Mouse (Mus musculus) heart, adult 2 months (tissue): Measurements from ENCODE around the gene Phex. TPM values are rescaled to one million over a fixed set of nuclear protein-coding genes. Genes with fewer than 3 reads are reported as not detected.

Source experiments
- DNase-seq, 2 experiments: peaks; one replicate each; pipeline ENCODE4 v3.0.0; 2021
- H3K27ac ChIP-seq: fragments of 200-600 bp; 2 replicates; pipeline ENCODE4 v1.8.1; 2022
- H3K27me3 ChIP-seq: fragments of 200-500 bp; 2 replicates; pipeline ENCODE4 v1.6.1; 2012; ENCODE audit warnings: mild to moderate bottlenecking, low read length, inconsistent platforms, mixed read lengths; ENCODE audit not compliant: control insufficient read depth, insufficient read depth
- H3K36me3 ChIP-seq: fragments of 200-500 bp; 2 replicates; pipeline ENCODE4 v1.6.1; 2012; ENCODE audit warnings: low read length, inconsistent platforms; ENCODE audit not compliant: control insufficient read depth, insufficient read depth
- H3K4me1 ChIP-seq: fragments of 200-500 bp; 2 replicates; pipeline ENCODE4 v1.6.1; 2011; ENCODE audit warnings: low read length; ENCODE audit not compliant: control insufficient read depth, insufficient read depth
- H3K4me3 ChIP-seq: fragments of 200-600 bp; 2 replicates; pipeline ENCODE4 v1.8.1; 2022
- H3K79me2 ChIP-seq: fragments of 200-500 bp; replicated peaks from 2 replicates; pipeline ENCODE4 v1.6.1; 2012; ENCODE audit warnings: mild to moderate bottlenecking, inconsistent platforms, low read length, moderate library complexity, mixed read lengths; ENCODE audit not compliant: control insufficient read depth, insufficient read depth
- H3K9ac ChIP-seq: fragments of 200-500 bp; 2 replicates; pipeline ENCODE4 v1.6.1; 2012; ENCODE audit warnings: low read depth, mild to moderate bottlenecking, control low read depth, inconsistent platforms, low read length, mixed read lengths
- CTCF ChIP-seq: fragments of 200-600 bp; IDR thresholded peaks from 2 replicates; pipeline ENCODE4 v1.8.1; 2022; ENCODE audit warnings: antibody characterized with exemption, mild to moderate bottlenecking, moderate library complexity
- EP300 ChIP-seq: fragments of 200-500 bp; IDR thresholded peaks from 2 replicates; pipeline ENCODE4 v1.6.1; 2011; ENCODE audit warnings: low read depth, low read length, control low read depth; ENCODE audit not compliant: insufficient read depth
- POLR2A ChIP-seq: fragments of 200-500 bp; IDR thresholded peaks from 2 replicates; pipeline ENCODE4 v1.6.1; 2011; ENCODE audit warnings: mild to moderate bottlenecking, low read depth, low read length, control low read depth; ENCODE audit not compliant: insufficient read depth
- WGBS: fragments of 180-500 bp; shearing (Covaris S2); methylation state at CpG from one replicate; pipeline ENCODE4 v1.1.7; 2018; 5-methylcytosine and 5-hydroxymethylcytosine counted together
- intact Hi-C: fragments of 180-260 bp; cut with DNase I; formaldehyde crosslinking; loops from one replicate; pipeline ENCODE4 v1.15.1; 2025
- polyA plus RNA-seq: library from polyadenylated mRNA; depleted of rRNA; stranded (reverse); fragments of >200 nt; gene quantifications from 2 replicates; pipeline ENCODE4 v1.2.3, GENCODE M21; 2012
- total RNA-seq, 2 experiments: library from RNA; stranded (reverse); gene quantifications; 2 replicates each; pipeline ENCODE4 v1.2.3; 2021

Phex gene
- total and polyA plus RNA-seq, 3 experiments = 0.04 to 0.05 TPM; not detected in 1

DNA sequence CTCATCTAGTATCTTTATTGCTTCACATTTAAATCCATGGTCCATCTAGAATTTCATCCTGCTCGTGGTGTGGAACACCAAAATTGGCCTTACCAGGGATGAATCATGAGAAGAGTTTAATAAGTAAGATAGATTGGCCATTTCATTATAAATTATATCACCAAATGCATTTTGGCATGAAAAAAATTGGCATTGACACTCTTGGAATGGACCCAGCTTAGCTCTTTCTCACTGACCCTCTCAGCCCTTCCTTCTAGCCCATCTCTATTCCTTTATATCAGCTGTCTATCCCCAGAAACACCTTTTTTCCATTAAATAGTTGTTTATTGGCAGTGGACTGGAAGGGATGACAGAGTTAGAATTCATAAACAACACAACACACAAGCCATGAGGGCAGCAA is 37.7 kb downstream of the Phex start:
- Histone ChIP-seq H3K4me3 (no peak overlapping the region), H3K27ac (no peak overlapping the region), H3K27me3 (no peaks in the 10 kb centered on the region), H3K4me1 (no peaks in the 10 kb centered on the region), H3K36me3 (no peaks in the 10 kb centered on the region), H3K79me2 (no peaks in the 10 kb centered on the region), H3K9ac (no peak overlapping the region)
- TF ChIP-seq EP300 (no peak), CTCF (no peak), POLR2A (no peak)
- WGBS = 48% methylated on average over 1 of the region's 1 CpGs
- no peak for DNase-seq
- intact Hi-C loops = no loop called here

DNA sequence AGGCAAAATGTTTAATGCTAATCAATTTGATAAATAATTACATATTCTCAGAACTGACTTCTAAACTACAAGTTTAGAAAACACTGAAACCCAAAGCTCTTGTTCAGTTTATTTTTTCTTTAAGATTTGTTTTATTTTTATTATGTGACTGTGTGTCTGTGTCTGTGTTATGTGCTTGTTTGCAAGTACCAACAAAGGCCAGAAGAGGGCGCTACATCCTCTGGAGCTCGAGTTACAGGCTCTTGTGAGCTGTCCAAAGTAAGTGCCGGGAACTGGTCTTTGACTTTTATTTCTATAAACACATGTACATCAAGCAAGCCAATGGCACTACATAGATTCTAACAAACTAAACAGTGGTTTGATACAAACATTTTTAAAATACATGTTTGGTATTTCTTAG is 41.2 kb downstream of the Phex start:
- intact Hi-C loops = no loop called here
- no peak for TF ChIP-seq CTCF
- TF ChIP-seq EP300 = no peak
- TF ChIP-seq POLR2A = no peak
- Histone ChIP-seq H3K4me1 (no peaks in the 10 kb centered on the region), H3K79me2 (no peaks in the 10 kb centered on the region), H3K4me3 (no peak overlapping the region), H3K27ac (no peak overlapping the region), H3K27me3 (no peaks in the 10 kb centered on the region), H3K36me3 (no peaks in the 10 kb centered on the region), H3K9ac (no peak overlapping the region)
- DNase-seq = no peak
- WGBS = 59% methylated on average over 3 of the region's 3 CpGs

DNA sequence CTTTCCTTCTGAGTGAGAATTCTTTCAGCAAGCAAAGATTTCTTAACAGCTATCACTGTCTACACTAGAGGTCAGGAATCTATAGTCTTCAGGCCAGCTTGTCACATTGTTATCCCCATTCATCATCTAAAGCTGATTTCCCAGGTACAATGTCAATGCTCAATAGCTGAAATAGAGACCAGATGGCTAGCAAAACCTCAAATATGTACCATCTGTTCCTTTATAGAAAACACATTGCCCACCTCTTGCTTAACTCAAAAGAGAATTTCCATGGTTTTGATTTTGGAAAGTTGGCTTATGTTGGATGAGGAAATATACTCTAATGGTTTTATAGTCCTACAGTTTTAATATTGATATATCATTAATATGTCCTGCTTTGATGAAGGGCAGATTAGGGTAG is 45.9 kb downstream of the Phex start:
- Histone ChIP-seq H3K79me2 (no peaks in the 10 kb centered on the region), H3K36me3 (no peaks in the 10 kb centered on the region), H3K27me3 (no peaks in the 10 kb centered on the region), H3K9ac (no peak overlapping the region), H3K4me1 (no peaks in the 10 kb centered on the region), H3K27ac (no peak overlapping the region), H3K4me3 (no peak overlapping the region)
- intact Hi-C loops = no loop called here
- DNase-seq = no peak
- no peak for TF ChIP-seq POLR2A
- no peak for TF ChIP-seq EP300
- no peak for TF ChIP-seq CTCF

DNA sequence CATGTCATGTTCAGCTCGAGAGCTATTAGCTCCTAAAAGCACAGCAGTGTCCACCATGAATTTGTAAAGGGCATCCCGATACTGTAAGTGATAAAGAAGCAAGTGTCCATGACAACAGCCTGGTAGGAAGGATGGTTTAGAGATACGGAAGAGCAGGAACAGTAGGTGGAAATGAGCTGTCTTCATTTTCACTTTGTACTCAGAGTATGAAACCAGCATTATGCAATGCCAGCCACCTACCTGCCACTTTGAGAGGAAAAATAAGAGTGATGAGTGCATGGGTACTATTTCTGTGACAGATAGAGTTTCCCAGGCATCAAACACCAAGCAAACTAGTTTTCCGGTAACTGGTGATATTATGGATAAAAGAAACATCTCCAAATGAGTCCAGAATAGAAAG is 59.6 kb downstream of the Phex start:
- Histone ChIP-seq H3K27ac (no peak overlapping the region), H3K4me3 (no peak overlapping the region), H3K27me3 (no peaks in the 10 kb centered on the region), H3K9ac (no peak overlapping the region), H3K79me2 (no peaks in the 10 kb centered on the region), H3K4me1 (no peaks in the 10 kb centered on the region), H3K36me3 (no peaks in the 10 kb centered on the region)
- intact Hi-C loops = no loop called here
- no peak for DNase-seq
- TF ChIP-seq EP300 (no peak), POLR2A (no peak), CTCF (no peak)
- 78% methylated on average over 4 of the region's 4 CpGs for WGBS

DNA sequence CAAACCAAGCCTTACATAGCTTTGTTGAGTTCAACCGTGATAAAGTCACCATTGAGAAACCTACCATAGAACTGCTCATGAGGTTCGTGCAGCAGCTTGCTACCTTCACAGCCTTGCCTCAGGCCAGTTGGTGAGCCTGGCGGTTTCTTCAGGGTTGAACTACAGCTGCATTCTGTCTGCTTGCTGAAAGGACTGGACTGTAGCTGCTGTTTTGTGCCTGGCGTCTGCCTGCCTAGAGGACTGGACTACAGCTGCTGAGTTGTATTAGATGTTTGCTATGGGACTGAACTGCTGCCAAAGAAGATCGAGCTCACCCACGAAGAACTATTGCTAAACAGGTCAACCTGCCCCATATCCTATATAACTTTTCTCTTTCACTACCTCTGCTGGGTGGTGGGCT is 68.9 kb downstream of the Phex start:
- Histone ChIP-seq H3K27me3 (no peaks in the 10 kb centered on the region), H3K27ac (no peak overlapping the region), H3K4me1 (no peaks in the 10 kb centered on the region), H3K9ac (no peak overlapping the region), H3K4me3 (no peak overlapping the region), H3K79me2 (no peaks in the 10 kb centered on the region), H3K36me3 (no peaks in the 10 kb centered on the region)
- DNase-seq = no peak
- intact Hi-C loops = no loop called here
- no peak for TF ChIP-seq EP300
- TF ChIP-seq CTCF = no peak
- 78% methylated on average over 6 of the region's 6 CpGs for WGBS

DNA sequence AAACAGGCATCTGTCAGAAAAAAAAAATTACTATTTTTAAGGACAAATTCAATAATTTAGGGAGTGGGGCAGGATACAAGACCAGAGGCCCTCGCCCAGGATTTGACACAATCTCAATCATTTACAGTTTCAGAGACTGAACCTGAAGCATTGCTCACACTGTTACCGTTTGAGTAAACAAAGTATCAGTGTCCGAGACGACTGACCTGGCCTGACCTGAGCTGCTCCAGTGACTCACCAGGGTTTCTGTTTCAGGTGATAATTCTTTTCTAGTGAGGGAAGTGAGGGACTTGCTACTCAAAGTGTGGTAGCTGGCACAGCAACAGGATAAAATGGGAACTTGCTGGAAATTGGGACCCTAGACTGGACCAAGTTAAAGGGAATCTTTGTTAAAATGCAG is 80.4 kb downstream of the Phex start:
- H3K79me2 ChIP-seq = no peaks in the 10 kb centered on the region
- whole genome bisulfite sequencing = 43% methylated on average over 4 of the region's 4 CpGs
- intact Hi-C loops = no loop called here
- no peak overlapping the region for H3K27ac ChIP-seq
- no peak overlapping the region for H3K4me3 ChIP-seq
- no peak overlapping the region for H3K9ac ChIP-seq
- no peak for DNase-seq
- H3K4me1 ChIP-seq = no peaks in the 10 kb centered on the region
- H3K36me3 ChIP-seq = no peaks in the 10 kb centered on the region
- TF ChIP-seq CTCF (no peak), POLR2A (no peak), EP300 (no peak)
- no peaks in the 10 kb centered on the region for H3K27me3 ChIP-seq
